Mouse (Mus musculus) fat pad, adult 2 months (tissue): ENCODE results near the gene Klf15.

ENCODE experiments used
- DNase-seq: peaks from one replicate; pipeline ENCODE4 v3.0.0-alpha.2; 2011; ENCODE audit warnings: low read depth, low spot score; ENCODE audit errors: extremely low read depth

Gene Klf15

DNA sequence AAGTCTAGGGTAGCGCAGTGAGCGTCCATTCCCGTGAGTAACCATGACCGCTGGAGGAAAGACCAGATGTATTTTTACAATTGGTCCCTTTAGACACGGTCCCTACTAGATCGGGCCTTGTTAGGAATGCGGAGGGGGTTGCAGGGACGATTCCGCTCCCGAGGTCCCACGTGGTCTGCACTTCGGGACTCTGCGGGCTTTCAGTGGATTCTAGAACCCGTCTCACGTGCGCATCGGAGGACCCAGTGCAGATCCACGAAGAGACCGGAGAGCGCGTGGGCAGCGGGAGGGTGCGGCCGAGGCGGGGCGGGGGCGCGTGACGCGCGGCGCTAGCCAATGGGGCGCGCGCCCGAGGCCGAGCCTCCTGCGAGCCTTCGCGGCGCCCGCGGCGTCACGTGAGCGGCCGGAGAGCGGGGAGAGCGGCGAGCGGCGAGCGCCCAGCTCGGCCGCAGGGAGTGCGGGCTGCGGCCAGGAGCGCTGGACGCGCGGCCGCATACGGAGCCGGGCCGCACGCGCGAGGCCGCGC, at the start of gene Klf15:
Gene Klf15, plus strand, starts transcription at position 396 of the 526 bp plus-strand sequence.
- no peak for DNase-seq

DNA sequence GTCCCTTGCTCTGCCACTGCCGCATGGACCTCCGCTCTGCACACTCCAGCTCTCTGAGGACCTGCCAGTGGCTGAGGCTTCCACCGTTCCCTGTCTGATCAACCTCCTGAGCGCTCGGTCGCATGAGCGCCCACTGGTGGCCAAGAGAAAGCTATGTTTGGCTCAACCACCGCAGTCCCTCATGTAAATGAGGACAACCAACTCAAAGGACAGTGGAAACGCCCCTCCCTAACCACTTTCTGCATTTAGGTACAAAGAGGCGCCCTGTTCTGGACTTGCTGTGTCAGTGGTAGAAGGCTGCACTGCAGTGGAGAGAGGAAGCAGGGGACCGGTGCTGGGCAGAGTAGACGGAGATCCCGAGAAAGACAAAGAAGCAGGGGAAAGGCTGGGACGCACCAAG, 39.8 kb upstream of the Klf15 start:
- DNase-seq, result no peak

DNA sequence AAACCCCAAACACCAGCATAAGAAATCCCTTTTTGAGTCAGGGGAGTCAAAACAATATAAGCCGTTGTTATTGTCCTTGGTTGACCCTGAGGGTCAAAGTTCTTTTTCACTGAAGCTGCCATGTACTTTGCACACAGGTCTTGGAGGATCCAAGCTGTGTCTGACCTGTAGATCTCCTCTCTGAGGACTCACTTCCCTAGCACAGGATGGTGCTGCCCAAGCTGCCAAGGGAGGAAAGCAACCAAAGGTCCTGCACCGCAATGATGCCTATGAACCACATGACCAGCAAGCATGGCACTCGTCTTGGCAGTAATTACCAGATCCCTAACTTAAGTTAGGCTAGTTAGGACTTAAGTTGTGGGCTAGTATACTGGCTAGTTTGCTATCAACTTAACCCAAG, 37.0 kb upstream of the Klf15 start:
- no peak for DNase-seq

- DNase-seq, result no peak
These were observed 36.4 kb upstream of the Klf15 start for GRCm38 (mm10) chr6:90426003-90426402.

GRCm38 (mm10) chr6:90428380-90428974, 33.9 kb upstream of the Klf15 start, which contains the start of gene Cfap100:
Cfap100 (minus strand) TSS chr6:90428797.
- DNase-seq, result no peak

DNA sequence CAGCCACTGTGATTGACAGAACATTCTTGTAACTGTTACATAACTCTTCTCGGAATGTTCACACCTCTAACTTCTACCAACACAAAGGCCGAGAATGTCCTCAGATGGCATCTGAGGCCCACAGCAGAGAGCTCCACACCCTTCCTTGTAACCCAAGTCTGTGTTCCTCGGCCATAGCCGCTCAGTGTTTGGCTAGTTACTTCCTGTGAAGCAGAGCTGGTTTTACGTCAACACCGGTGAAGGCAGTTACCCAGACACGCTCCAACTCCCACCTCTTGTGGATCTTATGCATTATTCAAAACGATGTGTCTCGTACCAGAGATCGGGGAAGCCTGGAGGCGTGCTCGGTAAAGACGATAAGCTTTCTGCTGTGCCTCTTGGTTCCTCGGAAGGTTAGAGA, 32.5 kb upstream of the Klf15 start:
- DNase-seq, result no peak

DNA sequence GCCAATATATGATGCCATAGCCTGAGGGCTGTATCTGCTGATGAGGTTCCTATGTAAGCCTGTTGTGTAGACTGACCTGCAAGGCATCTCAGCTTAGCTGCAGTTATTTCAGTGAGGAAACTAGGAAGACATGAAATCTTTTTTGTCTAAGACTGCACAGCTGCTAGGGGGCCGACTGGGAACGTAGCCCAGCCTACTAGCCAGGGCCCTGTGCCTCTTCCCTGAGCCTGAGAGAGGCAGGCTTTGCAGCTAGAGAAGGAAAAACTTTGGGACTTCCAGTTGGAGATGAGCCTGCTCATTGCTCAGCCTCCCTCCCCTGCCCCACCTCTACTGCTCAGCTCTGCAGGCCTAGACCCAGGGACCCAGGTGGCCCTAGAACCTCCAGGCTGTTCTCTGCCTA, 30.9 kb upstream of the Klf15 start:
- no peak for DNase-seq

DNA sequence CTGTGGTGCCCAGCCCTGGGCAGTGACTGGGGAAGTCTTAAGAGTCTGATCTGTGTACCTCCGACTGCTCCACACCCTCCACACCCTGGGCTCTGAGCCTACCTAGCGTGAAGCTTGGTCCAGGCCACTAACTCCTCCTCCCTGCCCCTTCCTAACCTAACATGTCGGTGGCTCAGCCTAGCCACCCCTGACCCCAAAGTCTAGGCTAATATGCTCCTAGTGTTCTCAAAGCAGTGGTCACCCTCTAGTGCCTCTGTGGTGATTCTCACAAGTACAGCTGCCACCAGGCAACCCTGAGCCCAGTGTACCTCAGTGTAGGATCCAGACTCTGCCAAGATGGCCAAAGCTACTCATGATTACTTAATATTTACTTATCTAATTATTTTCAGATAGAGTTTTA, 27.7 kb upstream of the Klf15 start:
- DNase-seq, result no peak

GRCm38 (mm10) chr6:90435195-90435618, 27.2 kb upstream of the Klf15 start:
- no peak for DNase-seq

DNA sequence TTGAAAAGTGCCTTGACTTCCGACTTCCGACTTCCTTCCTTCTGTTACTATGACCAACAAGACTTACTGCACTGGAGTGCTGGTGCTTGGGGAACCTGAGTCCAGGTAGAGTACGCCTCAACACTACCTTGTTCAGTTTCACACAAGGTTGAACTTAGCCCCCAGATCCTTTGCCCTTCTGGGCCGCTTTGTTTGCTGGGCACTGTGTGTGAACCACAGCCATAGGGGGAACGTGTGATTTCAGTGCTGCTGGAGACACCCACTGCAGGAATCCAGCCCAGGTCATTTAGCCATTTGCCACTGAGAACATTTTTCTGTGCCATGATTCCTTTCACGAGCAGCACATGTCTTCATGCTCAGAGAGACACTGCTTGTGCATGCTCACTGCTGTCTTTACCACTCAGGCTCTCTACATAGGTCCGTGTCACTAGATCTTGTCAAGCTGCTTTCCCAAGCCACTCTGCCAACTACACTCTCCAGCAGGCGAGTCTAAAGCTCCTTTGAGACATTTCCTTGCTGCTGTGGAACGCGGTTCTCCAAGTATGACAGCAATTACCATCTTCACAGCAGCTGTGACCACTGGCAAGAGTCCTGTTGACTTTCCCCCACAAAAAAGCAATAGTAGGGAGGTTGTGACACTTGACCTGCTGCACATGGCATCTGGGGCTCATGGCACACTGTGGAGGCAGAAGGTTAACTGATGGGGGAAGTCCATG, 26.0 kb upstream of the Klf15 start:
- DNase-seq, result no peak

DNA sequence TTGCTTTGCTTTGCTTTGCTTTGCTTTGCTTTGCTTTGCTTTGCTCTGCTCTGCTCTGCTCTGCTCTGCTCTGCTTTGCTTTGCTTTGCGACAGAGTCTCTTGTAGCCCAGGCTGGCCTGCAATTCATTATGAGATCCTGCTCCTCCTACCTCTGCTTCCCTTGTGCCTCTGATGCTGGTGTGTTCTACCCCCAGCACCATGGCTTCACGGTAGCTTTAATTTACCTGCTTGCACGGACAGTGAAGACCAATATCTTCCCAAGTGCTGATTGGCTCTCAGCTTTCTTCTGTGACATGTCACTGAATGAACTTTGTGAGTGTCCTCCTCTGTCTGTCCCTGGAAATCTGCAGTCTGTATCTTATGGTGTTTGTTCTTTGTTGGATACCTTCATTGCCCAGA, 25.3 kb upstream of the Klf15 start:
- DNase-seq, result no peak

GRCm38 (mm10) chr6:90446883-90447282, 15.5 kb upstream of the Klf15 start:
- DNase-seq, result no peak

GRCm38 (mm10) chr6:90450179-90450578, 12.2 kb upstream of the Klf15 start:
- DNase-seq, result no peak

DNA sequence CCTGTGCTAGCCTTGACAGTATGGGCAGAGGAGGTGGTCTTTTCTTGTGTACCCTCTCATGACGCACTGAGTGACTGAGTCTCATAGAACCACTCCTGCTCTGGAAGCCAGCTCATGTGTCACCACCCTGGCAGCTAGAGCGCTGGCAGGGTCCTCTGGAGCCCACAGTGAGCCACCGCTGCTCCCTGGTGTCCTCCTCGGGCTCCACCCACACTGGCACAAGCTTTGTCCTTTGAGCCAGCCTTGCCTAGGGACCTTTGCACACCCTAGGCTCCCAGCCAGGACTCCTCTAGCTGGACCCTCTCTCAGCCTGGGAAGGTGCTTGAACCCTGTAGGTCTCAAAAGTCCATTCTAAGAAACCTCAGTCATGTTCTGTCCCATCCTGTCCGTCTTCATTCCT, 11.7 kb upstream of the Klf15 start:
- DNase-seq, result no peak

DNA sequence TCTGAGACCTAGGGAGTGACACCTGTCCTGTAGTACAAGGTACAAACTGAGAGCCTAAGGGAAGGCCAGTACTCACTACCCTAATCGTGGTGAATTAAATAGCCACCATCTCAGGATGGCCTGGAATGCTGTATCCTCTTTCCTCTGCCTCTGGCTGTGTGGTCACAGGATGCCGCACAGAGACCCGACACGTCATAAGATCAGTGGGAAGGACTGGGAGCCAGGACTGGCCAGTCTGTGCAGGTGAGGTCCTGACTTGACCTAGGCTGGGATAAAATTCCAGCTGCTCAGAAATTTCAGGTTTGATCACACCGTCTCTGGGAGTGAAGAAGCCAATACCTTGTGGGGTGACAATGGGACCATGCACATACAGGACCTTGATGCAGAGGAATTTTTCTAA, 10.9 kb upstream of the Klf15 start:
- no peak for DNase-seq

GRCm38 (mm10) chr6:90452603-90453002, 9.8 kb upstream of the Klf15 start:
- DNase-seq, result no peak

- no peak for DNase-seq
These were observed 8.6 kb upstream of the Klf15 start for GRCm38 (mm10) chr6:90453751-90454150.

- DNase-seq, result no peak
These were observed 5.0 kb upstream of the Klf15 start for GRCm38 (mm10) chr6:90457421-90457820.

- DNase-seq, result no peak
These were observed 1.2 kb upstream of the Klf15 start for GRCm38 (mm10) chr6:90461181-90461580.

DNA sequence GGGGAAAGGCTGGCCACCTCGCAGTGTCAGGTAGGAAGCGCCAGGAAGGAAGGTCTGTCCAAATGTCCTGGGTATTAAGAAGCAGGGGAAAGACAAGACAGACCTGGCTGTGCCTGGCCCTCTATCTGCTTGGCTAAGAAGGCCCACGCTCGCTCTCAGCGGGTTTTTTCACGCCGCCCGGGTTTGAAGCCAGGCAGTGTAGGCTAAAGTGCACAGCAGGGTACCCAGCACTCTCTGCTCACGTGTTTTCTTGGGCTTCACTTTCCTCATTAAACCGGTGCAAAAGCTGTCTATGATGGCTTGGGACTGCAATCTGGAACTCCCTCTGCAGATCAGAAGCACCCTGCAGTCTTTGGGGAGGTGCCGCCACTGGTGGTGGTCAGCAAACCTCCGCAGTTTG, 605 bp upstream of the Klf15 start:
- DNase-seq, result no peak

DNA sequence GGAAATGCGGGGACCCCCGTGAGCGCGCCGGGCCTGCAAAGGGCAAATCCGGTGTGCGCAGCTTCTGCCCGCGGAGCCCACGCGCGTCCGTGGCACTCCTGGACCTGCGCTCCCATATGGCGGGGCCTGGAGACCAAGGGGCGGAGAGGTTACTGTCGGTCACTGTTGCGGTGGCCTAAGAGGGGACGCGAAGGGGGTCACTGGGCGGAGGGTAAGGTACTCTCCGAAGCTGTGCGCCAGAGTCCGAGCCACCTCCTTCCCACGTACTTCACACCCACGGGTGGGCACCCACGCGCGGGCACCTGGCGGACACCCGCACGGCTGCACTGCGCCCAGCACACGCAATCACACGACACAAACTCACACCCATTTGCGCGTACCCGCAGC, 458 bp downstream of the Klf15 start:
- DNase-seq, result no peak

DNA sequence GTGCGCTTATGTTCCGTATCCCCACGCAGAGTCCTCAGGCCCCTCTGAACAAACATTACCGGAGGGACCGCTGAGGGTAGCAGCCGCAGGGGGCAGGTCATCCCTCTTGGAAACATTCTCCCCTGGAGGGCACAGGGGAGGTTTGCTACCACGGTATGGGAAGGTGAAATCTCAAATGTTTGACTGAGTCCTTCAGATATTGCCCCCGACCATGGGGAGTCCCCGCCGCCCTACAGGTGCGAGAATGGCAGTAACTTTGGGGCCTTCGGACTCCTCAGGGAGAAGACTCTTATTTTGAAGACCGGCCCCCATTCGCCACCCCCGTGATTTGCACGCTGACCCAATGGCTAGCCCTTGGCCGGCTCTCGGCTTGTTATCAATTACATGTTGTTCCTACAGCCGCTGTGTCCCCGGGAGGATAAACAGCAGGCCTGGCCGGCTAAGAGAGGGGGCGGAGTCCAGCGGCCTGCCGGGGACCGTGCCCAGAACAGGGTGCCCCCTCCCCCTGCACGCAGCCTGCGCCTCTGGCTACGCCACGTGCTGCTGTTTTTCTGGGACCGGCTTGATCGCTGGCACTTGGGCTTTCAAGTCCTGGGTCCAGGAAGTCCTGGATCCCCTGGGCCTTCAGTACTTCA, 969 bp downstream of the Klf15 start:
- no peak for DNase-seq
